Mouse (Mus musculus) CD8-positive naive resting alpha-beta T cell, adult 2 months (primary cell): ENCODE data around the gene Gins3.

Experiments
- DNase-seq, 2 experiments: peaks; one replicate each; pipeline ENCODE4 v3.0.0; 2022; ENCODE audit warnings: low read depth in 2 of 2, low spot score in 2 of 2

The Gins3 gene

GRCm38 (mm10) chr8:95694631-95695030 is 61.4 kb downstream of the Gins3 start:
- no peak for DNase-seq
